Mouse (Mus musculus): ENCODE data around the gene Hpn.

Gene Hpn

DNA sequence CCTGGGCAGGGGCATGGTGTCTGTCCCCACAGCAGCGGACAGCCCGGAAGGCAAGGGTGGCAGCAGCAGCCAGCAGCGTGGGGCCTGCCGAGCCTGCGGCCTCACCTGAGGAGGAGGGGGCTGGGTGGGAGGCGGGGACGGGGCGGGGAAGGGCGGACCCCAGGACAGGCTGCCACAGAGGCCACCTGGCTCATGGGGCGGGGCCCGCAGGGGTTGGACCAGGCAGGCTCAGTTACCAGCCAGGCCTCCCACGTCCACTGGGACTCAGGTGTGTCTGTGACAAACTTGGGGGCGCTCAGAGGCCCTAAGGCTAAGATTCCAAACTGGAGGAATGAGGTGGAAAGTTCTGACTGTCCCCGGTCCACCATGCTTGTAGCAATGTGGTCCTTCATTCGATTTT, at the start of gene Hpn:
Gene Hpn (minus strand): TSS at position 109 of the 400 bp plus-strand sequence.
- no peak for DNase-seq (ENCODE audit: low spot score in 2 of 2)

DNA sequence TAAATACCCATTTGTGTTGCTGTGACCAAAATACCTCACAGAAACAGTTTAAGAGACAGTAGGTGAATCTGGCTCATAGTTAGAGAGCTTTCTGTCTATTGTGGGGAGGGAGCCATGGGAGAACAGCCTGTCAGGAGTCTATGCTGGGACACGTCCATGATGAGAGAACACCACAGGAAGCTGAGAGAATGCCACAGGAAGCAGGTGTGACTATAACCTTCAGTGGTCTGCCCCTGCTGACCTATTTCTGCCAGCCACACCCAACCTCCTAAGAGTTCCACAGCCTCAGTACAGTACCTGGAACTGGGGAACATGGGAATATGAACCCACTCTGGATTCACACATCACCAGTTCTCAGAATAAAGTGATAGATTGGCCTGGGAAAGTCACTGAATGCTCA, 49.7 kb upstream of the Hpn start:
- peak in 1 of 2 experiments; percentile 48 for DNase-seq (ENCODE audit: low spot score in 2 of 2)

DNA sequence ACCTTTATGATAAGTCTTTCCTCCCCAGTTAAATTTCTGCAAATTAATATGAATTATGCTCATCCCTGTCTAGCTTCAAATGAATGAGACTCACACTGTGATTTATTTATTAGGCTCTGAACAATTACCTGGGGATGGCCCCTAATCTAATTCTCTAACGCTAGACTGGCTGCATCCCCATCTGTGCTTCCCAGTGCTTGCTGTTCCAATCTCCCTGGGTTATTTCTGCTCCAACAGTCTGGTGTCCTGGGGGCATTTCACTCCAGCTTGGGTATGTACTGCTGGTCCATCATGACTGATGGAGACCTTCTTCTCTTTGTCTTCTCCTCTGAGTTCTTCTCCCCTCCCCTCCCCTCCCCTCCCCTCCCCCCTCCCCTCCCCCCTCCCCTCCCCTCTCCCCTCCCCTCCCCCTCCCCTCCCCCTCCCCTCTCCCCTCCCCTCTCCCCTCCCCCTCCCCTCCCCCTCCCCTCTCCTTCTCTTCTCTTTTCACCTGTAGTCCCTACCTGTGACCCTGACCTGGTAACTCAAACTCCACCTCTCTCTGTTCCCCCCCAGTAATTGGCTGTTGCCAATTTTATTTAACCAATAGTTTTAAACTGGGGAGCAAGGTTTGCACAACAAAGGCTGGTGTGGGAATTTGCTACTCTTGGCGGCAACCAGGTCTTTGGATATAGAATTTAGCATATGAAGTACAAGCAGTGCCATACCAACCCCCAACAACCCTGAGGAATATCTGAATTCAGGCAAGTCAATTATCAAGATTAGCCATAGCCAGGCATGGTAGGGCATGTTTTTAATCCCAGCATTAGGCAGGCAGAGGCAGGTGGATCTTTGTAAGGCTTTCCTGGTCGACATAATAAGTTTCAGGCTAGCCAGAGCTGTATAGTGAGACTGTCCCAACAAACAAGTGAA, 48.8 kb upstream of the Hpn start:
- DNase-seq (ENCODE audit: low spot score in 2 of 2): no peak

DNA sequence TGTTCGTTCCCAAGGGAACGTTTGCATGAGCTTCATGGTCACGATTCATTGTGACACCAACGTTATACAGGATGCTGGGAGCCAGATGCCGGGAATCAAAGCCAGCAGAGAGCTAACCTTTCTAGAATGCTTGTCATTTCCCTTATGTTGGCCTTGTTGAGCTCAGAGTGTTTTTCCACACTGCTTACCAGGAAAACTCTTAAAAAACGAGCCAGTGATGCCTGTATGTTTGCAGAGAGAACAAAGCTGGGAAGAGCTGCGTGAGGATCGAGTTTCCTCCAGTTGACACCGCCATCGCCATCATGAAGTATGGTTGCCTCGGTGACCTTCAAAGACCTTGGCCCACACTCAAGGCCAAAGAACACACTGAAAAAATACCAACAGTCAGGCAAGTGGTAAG, 47.2 kb upstream of the Hpn start:
- DNase-seq (ENCODE audit: low spot score in 2 of 2): no peak

DNA sequence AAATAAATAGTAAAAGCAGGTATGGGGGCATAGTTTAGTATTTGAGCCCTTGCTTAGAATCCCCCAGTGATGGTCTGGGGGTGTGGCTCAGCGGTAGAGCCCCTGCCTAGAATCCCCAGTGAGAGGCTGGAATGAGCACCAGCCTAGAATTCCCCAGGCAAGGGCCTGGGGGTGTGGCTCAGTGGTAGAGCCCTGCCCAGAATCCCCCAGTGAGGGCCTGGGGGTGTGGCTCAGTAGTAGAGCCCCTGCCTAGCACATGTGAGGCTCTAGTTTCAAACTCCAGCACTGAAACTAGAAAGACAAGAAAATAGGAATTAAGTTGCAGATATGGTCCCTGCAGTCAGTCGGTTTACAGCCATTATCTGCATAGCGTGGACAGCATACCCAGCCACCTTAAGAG, 46.7 kb upstream of the Hpn start:
- no peak for DNase-seq (ENCODE audit: low spot score in 2 of 2)

DNA sequence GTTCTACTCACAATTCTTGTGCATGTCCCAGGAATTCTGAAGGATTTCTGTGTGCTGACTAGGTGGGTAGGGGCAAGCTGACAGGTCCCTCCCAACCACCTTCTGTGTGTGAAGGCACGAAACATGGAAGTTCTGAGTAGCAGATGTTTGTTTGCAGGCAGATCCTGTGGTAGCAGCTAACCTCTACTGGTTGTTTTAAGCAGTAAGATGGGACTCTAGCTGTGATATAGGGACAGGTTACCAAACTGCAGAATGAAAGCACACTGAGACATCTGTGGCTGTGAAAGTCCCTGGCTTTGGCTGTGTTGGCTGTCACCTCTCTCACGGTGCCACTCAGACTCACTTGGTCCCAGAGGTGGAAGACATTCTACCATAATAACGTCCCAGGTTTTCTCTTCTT, 46.2 kb upstream of the Hpn start:
- peak; percentile 41 to 52 for DNase-seq (ENCODE audit: low spot score in 2 of 2)

DNA sequence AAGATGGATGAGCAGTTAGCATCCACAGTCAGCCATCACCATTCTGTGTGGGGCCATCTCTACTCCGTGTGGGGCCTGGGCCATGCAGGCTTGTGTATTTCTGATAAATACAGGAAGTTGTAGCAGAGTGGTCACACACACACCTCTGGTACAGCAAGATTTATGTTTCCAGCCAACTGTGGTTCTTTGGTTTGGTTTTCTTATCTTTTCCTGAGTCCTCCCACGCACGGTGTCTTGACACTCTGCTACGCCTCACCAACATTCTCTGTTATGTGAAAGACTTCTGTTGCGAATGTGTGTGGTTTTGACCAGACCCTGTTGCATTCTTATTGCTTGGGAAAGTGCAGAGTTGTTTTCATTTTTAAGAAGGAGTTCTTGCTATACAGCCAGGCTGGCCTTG, 45.7 kb upstream of the Hpn start:
- DNase-seq (ENCODE audit: low spot score in 2 of 2): no peak

DNA sequence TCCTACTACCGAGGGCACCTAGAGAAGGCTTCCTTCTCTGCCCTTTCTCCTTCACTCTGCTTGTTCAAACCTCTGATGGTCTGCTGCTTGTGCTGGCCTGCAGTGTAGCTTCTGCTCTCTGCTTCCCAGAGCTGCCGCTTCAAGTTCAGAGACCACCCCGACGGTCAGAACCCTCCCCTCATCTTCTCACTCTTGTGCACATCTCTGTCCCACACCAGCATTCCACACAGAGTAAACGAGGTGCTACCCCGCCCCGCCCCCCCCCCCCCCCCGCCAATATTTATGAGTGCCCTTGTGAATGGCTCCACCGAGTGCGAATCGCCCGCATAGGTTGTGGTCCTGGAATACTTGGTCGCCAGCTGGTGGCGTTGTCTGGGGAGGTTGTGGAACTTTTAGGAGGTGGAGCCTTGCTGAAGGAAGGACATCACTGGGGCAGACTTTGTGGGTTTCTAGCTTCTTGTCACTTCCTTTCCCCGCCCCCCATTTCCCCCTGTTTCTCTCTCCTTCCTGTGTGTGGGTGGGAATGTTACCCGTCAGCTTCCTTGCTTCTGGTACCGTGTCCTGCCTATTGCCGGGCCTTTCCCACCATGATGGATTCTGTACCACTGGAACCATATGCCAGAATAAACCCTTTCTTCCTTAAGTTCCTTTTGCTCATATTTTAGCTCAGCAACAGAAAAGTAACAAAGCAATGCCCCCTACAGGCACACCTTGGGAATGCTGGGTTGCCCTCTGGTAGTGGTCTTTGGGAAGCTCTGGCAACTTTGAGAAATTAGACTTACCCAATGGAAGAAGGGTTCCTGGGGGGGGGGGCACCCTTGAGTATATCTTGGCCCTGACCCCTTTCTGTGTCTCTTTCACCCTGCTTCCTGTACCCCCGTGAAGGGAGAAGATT, 41.2 kb upstream of the Hpn start:
- peak; percentile 76 to 77 for DNase-seq (ENCODE audit: low spot score in 2 of 2)

DNA sequence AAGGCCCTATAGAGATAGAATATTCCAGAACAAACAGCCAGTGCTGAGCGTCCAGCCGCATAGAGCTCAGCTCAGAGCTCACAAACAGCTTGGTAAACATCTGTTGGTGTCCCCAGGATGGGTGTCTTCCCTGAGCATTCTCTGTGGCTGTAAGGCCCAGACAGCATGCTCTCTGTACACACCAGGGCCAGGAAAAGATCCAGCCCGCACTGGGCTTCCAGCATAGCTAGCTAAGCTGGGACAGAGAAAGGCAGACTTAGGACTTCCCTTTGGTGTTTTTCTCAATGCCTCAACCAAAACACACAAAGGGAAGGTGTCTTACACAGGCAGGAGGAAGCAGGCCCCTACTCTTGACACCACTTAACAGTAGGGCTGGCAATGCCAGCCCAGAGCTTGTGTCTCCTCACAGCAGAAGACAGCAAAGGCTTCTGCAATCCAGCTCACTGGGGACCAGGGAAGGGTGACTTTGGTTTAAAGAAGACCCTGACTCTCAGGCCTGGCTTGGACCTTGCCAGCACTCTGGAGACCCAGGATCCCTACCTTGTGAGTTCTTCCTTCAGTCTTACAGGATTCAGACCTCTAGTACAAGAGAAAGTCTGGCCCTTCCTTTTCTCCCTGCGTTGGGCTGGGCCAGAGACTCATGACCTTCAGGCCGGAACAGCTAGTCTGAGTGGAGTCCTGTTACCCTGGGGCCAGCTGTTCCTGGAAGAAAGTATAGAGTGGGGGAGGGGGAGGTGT, 40.4 kb upstream of the Hpn start, which contains the start of gene Gramd1a:
Gene Gramd1a (minus strand): TSS at position 601 of the 738 bp plus-strand sequence.
- peak; percentile 39 to 42 for DNase-seq (ENCODE audit: low spot score in 2 of 2)

DNA sequence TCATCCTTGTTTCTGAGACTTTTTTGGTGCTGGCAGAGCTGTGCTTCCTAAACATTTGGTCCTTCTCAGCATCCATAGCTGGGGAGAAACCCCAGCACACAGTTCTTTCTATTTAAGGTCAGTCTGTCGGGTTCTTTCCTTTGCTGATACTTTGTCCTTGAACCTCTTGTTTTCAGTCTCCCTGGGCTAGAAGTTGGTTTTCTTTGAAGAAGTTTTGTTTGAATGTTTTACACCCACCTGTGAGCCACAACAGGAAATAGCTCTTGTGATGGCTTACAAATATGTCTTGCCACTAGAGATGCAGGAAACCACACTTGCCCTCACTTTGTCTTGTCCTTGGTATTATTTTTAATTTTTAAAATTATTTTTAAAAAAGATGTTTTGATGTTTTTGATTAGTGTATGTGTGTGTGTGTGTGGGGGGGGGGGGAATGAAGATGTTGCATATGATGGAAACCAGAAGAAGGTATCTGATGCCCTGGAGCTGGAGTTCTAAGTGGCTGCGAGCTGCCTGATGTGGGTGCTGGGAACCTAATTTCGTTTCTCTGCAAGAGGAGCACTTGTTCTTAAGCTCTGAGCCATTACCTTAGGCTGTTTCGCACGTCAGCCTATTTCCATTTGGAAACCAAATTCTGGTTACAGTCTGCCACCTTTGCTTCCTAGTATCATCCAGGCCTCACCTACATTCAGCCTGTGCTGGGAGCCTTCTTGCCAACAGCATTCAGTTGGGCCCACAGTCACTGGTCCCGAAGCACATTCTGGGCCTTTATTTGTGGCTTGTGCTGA, 38.6 kb upstream of the Hpn start:
- DNase-seq (ENCODE audit: low spot score in 2 of 2): peak in 1 of 2 experiments; percentile 54

DNA sequence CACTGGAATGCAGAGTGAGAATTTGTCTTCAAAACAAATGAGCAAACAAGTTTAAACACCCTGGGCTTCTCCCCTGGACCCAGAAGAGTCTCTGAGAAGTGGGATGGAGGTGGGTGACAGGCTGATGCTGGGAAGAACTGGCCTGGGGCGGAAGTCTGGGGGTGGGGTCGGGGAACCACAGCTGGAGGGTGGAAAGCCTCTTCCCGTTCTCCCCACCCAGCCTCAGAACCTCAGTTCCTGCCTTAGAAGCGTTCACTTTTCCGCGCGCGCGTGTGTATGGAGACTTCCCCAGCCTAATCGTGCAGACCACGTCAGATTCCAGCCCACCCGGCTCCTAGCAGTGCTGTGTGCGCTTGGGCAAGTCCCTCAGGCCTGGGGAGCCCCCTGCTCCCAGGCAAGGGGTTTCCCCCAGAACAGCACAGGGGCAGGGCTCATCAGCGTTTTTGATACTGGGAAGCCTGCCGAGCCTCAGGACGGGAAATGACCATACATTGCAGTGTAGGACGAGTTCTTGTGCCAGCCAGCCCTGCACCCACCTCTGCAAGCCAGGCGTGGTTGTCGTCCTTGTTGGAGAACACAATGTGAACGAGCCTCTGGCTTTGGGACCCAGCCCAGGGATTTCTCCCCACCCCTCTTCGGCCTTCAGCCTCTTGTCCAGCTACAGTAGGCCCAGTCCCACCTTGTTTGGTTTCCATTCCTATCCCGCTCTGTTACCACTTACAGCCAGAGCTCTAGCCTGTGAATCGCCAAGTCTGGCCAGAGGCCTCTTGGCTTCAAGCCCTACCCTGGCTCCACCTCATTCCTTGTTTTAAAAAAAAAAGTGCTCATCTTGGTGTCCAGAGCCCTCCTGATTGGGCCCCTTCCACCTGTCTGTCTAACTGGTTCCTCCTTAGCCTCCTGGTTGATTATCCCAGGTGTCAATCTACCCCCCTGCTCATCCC, 36.5 kb upstream of the Hpn start:
- DNase-seq (ENCODE audit: low spot score in 2 of 2): peak; percentile 71 to 72

DNA sequence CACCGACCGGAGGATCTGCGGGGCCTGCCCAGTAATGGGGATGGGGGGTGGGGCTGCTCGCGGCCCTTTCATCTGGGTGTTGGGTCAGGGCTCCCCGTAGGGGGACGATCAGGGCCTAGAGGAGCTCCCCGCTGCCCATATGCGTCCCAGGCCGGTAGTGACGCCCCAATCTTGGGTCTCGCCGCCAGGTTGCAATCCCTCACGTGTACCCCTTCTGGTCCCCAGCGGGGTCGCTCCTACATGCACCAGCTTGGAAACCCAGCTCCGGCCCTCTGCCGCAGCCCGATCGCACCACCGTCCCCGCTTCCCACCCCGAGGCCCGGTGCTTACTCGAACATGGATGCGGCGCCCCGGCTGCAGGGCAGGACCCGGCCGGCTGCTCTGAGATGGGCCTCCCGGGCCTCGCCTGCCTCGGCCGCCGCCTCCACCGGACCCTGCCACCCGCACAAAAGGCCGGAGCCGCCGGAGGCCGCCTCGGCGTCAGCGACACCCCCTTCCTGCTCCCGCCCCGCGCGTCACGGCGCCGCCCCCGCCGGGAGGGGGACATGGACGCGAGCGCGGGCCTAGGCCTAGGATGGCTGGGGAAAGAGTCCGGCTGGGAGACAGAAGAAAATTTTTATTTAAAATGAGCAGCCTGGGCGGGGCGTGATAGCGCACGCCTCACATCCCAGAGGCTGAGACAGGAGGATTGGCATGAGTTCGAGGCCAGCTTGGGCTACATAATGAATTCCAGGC, 35.6 kb upstream of the Hpn start:
- DNase-seq (ENCODE audit: low spot score in 2 of 2): peak; percentile 78 to 84

DNA sequence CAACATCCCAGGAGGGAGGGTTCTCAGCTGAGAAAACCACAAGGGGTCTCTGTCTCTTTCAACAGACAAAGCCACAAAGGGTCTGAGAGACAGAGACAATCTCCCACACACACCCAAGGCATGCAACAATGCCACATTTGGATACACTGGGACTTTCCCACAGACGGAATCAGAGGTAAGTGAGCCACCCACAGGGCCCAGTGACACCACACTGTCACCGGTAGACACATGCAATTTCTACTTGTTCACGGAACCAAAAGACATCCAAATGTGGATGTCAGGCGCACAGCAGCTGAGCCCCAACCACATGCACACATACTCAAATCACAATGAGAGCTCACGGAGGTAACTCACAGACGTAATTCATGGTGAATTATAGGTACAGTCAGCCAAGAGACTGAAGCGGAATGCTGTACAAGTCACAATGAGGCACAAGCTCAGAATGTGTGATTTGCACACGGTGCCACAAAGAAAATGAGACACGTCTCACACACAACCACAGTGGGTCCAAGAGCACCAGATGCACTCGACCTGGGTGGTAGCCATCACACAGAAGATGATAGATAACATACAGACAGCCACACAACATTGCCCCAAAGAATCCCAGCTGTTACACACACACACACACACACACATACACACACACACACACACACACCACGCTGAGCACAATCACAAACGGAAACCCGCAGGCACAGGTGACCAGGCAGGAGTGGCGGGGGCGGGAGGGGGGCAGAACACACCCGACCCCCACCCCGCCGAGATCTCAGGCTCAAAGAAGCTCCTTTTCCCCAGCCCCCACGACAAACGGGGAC, 34.9 kb upstream of the Hpn start:
- peak in 1 of 2 experiments; percentile 47 for DNase-seq (ENCODE audit: low spot score in 2 of 2)

DNA sequence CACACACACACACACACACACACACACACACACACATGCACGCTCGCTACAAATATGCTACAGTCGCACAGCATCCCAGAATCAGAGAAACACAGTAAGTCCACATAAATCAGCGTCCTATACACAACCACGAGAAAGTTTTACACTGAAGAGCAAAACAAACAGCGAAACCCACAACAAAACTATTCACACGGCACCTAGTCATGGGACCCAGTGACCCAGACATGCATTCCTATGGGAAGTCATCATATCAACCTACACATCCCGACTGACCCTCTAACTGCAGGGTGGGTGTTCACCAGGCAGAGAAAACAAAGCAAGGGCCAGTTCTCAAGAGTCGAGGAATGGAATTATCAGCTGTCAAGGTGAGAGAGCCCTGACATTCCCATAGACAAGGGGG, 34.2 kb upstream of the Hpn start:
- no peak for DNase-seq (ENCODE audit: low spot score in 2 of 2)

DNA sequence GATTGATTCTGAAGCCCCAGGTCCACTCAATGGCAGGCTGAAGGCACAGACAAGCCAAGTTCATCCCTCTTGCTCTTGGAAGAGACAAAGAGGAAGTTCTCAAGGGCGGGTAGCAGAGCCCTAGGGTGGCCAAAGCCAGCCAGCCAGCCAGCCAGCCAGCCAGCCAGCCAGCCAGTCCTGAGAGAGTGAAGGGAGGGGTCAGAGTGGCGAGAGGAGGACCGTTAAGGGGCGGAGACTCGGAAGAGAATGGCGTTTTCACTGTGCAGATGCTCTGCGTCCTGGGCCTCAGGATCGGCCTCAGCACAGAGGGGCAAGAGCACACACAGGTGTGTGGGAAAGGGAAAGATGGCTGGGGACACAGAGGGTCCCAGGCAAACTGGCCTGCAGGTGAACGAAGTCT, 33.7 kb upstream of the Hpn start:
- no peak for DNase-seq (ENCODE audit: low spot score in 2 of 2)

DNA sequence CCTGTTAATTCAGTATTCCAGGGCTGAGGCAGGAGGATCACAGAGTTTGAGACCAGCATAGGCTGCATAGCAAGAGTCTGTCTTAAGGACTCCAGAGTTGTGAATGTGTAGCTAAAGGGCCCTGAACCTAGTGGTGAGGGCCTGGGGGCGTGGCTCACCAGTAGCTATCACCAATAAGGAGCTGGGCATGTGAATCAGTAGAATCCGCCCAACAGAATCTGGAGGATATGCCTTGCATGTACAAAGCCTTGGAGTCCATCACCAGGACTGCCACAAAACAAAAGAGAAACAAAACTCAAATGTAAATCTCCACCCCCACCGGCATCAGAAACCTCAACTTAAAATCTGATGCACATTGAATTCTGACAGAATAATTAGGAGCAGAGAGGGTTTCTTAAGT, 33.0 kb upstream of the Hpn start:
- no peak for DNase-seq (ENCODE audit: low spot score in 2 of 2)

DNA sequence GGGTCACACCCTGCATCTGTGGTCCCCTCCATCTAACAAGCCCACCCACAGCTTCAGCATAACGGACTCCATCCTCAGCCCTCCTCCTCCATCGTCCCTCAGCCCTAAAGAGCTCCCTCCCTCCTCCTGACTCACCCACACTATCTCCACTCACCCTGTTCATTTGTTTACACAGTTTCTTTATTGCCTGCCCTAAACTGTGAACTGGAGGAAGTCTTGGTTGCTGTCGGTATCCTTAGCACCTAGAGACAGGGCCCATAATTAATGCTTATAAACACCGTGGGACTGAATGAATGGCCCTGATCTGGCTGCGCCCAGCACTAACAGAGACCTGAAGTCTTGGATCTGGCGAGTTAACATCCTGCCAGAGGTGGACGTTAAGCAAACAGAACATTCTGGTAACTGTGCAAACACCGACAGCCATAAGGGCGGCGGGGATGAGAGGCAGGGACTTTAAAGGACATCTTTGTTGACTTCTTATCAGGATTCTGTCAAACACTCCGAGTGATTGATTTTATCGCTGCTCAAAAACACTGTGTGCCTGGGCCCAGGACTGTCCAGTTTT, 30.6 kb upstream of the Hpn start:
- no peak for DNase-seq (ENCODE audit: low spot score in 2 of 2)

DNA sequence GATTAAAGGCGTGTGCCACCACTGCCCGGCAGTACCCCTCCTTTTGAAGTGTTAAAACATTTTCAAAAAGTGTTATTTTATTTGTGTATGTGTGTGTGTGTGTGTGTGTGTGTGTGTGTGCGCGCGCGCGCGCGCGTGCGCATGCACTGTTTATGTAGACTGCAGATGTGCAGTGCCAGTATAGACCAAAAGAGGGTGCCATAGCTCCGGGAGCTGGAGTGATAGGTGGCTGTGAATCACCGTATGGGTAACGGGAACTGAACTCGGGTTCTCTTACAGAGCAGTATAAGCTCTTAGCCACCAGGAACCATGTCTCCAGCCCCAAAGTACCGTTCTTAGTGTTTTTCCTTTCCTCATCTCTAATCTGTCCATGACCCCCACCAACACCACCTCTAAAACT, 29.8 kb upstream of the Hpn start:
- DNase-seq (ENCODE audit: low spot score in 2 of 2): no peak

Data from thymus, postnatal 10 days (tissue).